Mouse (Mus musculus) small intestine, adult 2 months (tissue): ENCODE measurements around the gene Me3. TPM values are rescaled to one million over a fixed set of nuclear protein-coding genes. Genes with fewer than 3 reads are reported as not detected.

ENCODE experiments used
- H3K27ac ChIP-seq: fragments of 200-500 bp; 2 replicates; pipeline ENCODE4 v1.5.1; 2012; ENCODE audit warnings: low read depth, low read length, control low read depth, inconsistent platforms; ENCODE audit not compliant: insufficient read depth
- H3K27me3 ChIP-seq: fragments of 200-500 bp; 2 replicates; pipeline ENCODE4 v1.6.1; 2012; ENCODE audit warnings: mild to moderate bottlenecking, moderate library complexity, low read length, inconsistent platforms; ENCODE audit not compliant: control insufficient read depth, insufficient read depth
- H3K36me3 ChIP-seq: fragments of 200-500 bp; 2 replicates; pipeline ENCODE4 v1.6.1; 2012; ENCODE audit warnings: mild to moderate bottlenecking, low read length, control low read depth, inconsistent platforms; ENCODE audit not compliant: control insufficient read depth, insufficient read depth
- H3K4me1 ChIP-seq: fragments of 200-500 bp; 2 replicates; pipeline ENCODE4 v1.6.1; 2012; ENCODE audit warnings: low read length, inconsistent platforms, mixed read lengths; ENCODE audit not compliant: control insufficient read depth, insufficient read depth, insufficient read length
- H3K4me3 ChIP-seq: fragments of 200-500 bp; 2 replicates; pipeline ENCODE4 v1.5.1; 2012; ENCODE audit warnings: low read depth, mild to moderate bottlenecking, control low read depth, inconsistent platforms, low read length, moderate library complexity
- CTCF ChIP-seq: fragments of 200-500 bp; IDR thresholded peaks from 2 replicates; pipeline ENCODE4 v1.5.1; 2012; ENCODE audit warnings: low read depth, mild to moderate bottlenecking, control low read depth, inconsistent platforms, low read length, moderate library complexity, mixed read lengths; ENCODE audit not compliant: insufficient replicate concordance, insufficient read length; ENCODE audit errors: extremely low read depth
- POLR2A ChIP-seq: fragments of 200-500 bp; IDR thresholded peaks from 2 replicates; pipeline ENCODE4 v1.6.1; 2012; ENCODE audit warnings: low read depth, mild to moderate bottlenecking, control low read depth, inconsistent platforms, low read length, moderate library complexity
- WGBS: fragments of 180-500 bp; shearing (Covaris S2); methylation state at CpG from one replicate; pipeline ENCODE4 v1.1.7; 2018; 5-methylcytosine and 5-hydroxymethylcytosine counted together
- polyA plus RNA-seq: library from polyadenylated mRNA; depleted of rRNA; stranded (reverse); fragments of >200 nt; gene quantifications from 2 replicates; pipeline ENCODE4 v1.2.3, GENCODE M21; 2012; rRNA removed

Gene Me3
- polyA plus RNA-seq, 1 experiment: 1.5 TPM

- Histone ChIP-seq H3K27me3 (no peaks in the 10 kb centered on the region), H3K4me1 (no peaks in the 10 kb centered on the region), H3K27ac (no peak overlapping the region), H3K36me3 (no peaks in the 10 kb centered on the region), H3K4me3 (no peak overlapping the region)
- WGBS: 84% methylated on average over 8 of the region's 8 CpGs
- TF ChIP-seq POLR2A (no peak), CTCF (no peak)
Measured at GRCm38 (mm10) chr7:89903007-89903406, 270.8 kb downstream of the Me3 start.

- no peaks in the 10 kb centered on the region for H3K36me3 ChIP-seq
- no peak within 1 kb of the TSS for H3K4me3 ChIP-seq
Measured at GRCm38 (mm10) chr7:89903442-89904343, 271.5 kb downstream of the Me3 start, which contains the start of gene Ccdc81. Ccdc81 (minus strand) TSS chr7:89903629.

More at GRCm38 (mm10) chr7:89903442-89904343, 271.5 kb downstream of the Me3 start, which contains the start of gene Ccdc81:
- H3K27me3 ChIP-seq: no peaks in the 10 kb centered on the region
- TF ChIP-seq POLR2A (no peak), CTCF (no peak)
- no peaks in the 10 kb centered on the region for H3K4me1 ChIP-seq
- no peak within 1 kb of the TSS for H3K27ac ChIP-seq
- 48% methylated on average over 22 of the region's 22 CpGs for WGBS

Other genes starting within 250 kb of the Me3 start
- gene Tmem135, start 228.2 kb upstream of the Me3 start, polyA plus RNA-seq: 155 and 203 TPM in 2 replicates
- 2.5 and 2.8 TPM in 2 replicates for gene Fzd4, start 228.0 kb upstream of the Me3 start, polyA plus RNA-seq
- gene Prss23, start 105.2 kb upstream of the Me3 start, polyA plus RNA-seq: 28.5 and 74.2 TPM in 2 replicates